Mouse (Mus musculus): ENCODE measurements at regions not wholly inside any gene's neighbourhood (a gene's known extent, or its start where the extent isn't known, plus 50 kb on each side); places are given as distances from the start of the nearest gene placed in this dataset.
A peak's percentile ranks its signal among the peaks of the same experiment; 100 is the strongest.

DNA sequence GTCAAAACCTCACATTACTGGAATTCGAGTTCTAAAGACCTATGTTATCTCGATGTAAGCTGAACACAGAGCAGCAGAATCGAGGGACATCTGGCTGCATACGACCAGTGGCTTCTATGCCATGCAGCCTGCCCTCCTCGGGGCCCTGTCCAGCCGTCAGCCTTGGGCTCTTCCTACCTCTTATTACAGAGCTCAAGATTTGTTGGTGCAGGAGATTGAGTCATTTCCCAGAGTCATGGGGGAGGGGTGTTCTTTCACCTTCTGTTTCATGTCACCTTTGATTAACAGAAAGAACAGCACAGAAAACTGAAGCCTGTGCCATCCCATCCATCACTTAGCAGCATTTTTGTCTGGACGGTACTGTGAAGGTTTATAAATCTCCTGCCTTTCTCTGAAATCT is 52.1 kb downstream of the Sst start:
- no peak overlapping the region for H3K27ac ChIP-seq
- no peaks in the 10 kb centered on the region for H3K27me3 ChIP-seq (ENCODE audit: control insufficient read depth, insufficient read depth, low read length)
- 57% methylated on average over 7 of the region's 7 CpGs for whole genome bisulfite sequencing
- peak; percentile 19; the same call in 1 of the 2 replicates for ATAC-seq (ENCODE audit: low FRiP score)
- no peak overlapping the region for H3K4me3 ChIP-seq (replicated peaks; ENCODE audit: low read length)
- no peaks in the 10 kb centered on the region for H3K36me3 ChIP-seq (replicated peaks; ENCODE audit: control insufficient read depth, insufficient read depth)
- no peak for DNase-seq (ENCODE audit: low spot score)
- no peak overlapping the region for H3K9ac ChIP-seq
- H3K4me1 ChIP-seq (replicated peaks; ENCODE audit: control insufficient read depth, insufficient read depth, low read length), result no peaks in the 10 kb centered on the region; the same call in 1 of the 2 replicates
- H3K4me2 ChIP-seq (replicated peaks), result no peak overlapping the region
- H3K9me3 ChIP-seq (ENCODE audit: control insufficient read depth, low read length), result no peaks in the 10 kb centered on the region

DNA sequence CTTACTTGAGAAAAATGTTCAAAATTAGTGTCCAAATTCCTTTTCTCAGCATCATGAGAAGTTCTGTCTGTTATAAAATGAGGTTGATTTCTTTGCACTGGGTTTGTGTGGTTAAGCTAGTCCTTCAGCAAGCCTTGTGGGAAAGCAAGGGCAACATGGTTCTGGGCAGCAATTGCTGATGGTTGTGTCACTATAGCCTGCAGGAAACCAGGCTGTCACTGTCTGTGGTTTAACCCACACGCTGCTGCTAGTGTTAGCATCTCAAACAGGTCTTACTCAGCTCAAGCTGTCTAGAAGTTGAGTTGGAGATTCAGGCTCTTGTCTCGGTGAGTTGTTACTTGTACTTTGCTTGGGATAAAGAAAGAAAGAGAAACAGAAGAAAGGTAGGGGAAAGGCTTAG is 52.6 kb downstream of the Sst start:
- Histone ChIP-seq H3K27ac (no peak overlapping the region), H3K4me3 (replicated peaks; ENCODE audit: low read length) (no peak overlapping the region), H3K4me2 (replicated peaks) (no peak overlapping the region), H3K27me3 (ENCODE audit: control insufficient read depth, insufficient read depth, low read length) (no peaks in the 10 kb centered on the region), H3K9me3 (ENCODE audit: control insufficient read depth, low read length) (no peaks in the 10 kb centered on the region), H3K36me3 (replicated peaks; ENCODE audit: control insufficient read depth, insufficient read depth) (no peaks in the 10 kb centered on the region), H3K9ac (no peak overlapping the region), H3K4me1 (replicated peaks; ENCODE audit: control insufficient read depth, insufficient read depth, low read length) (no peaks in the 10 kb centered on the region; the same call in 1 of the 2 replicates)
- WGBS, result 87% methylated on average over 2 of the region's 2 CpGs
- ATAC-seq (ENCODE audit: low FRiP score) (no peak), DNase-seq (ENCODE audit: low spot score) (no peak)

- Histone ChIP-seq H3K36me3 (replicated peaks; ENCODE audit: control insufficient read depth, insufficient read depth) (no peaks in the 10 kb centered on the region), H3K27ac (no peak overlapping the region), H3K27me3 (ENCODE audit: control insufficient read depth, insufficient read depth, low read length) (no peaks in the 10 kb centered on the region), H3K9ac (no peak overlapping the region), H3K4me3 (replicated peaks; ENCODE audit: low read length) (no peak overlapping the region), H3K4me1 (replicated peaks; ENCODE audit: control insufficient read depth, insufficient read depth, low read length) (no peaks in the 10 kb centered on the region; the same call in 1 of the 2 replicates), H3K9me3 (ENCODE audit: control insufficient read depth, low read length) (no peaks in the 10 kb centered on the region), H3K4me2 (replicated peaks) (no peak overlapping the region)
- DNase-seq (ENCODE audit: low spot score) (no peak), ATAC-seq (ENCODE audit: low FRiP score) (no peak)
- WGBS, result 80% methylated on average over 4 of the region's 4 CpGs
Observed at GRCm38 (mm10) chr16:23834991-23835390, 55.8 kb downstream of the Sst start.

GRCm38 (mm10) chr16:23833603-23834002 is 57.2 kb downstream of the Sst start:
- Histone ChIP-seq H3K27ac (no peak overlapping the region), H3K27me3 (ENCODE audit: control insufficient read depth, insufficient read depth, low read length) (no peaks in the 10 kb centered on the region), H3K4me1 (replicated peaks; ENCODE audit: control insufficient read depth, insufficient read depth, low read length) (no peaks in the 10 kb centered on the region; the same call in 1 of the 2 replicates), H3K4me2 (replicated peaks) (no peak overlapping the region), H3K4me3 (replicated peaks; ENCODE audit: low read length) (no peak overlapping the region), H3K36me3 (replicated peaks; ENCODE audit: control insufficient read depth, insufficient read depth) (no peaks in the 10 kb centered on the region), H3K9ac (no peak overlapping the region), H3K9me3 (ENCODE audit: control insufficient read depth, low read length) (no peaks in the 10 kb centered on the region)
- 49% methylated on average over 2 of the region's 2 CpGs for WGBS
- DNase-seq (ENCODE audit: low spot score) (no peak), ATAC-seq (ENCODE audit: low FRiP score) (peak; percentile 53; the same call in 1 of the 2 replicates)

DNA sequence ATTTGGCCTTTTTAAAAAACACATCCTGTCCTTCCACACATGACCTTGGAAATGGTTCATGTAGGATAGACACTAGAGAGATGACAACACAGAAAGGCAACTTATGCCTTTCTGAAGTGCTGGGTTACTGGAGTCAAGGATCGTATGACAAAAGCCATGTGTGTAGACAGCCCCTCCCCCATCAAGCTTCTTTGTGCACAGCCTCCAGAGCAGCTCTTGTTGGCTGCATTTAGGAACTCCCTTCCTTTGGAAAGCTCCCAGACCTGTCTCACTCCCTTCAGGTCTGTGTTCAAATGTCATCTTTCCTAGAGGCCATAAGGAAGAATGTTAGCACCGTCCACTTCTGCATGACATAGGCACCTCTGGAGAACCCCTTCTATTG is 57.7 kb downstream of the Sst start:
- Histone ChIP-seq H3K9me3 (ENCODE audit: control insufficient read depth, low read length) (no peaks in the 10 kb centered on the region), H3K4me3 (replicated peaks; ENCODE audit: low read length) (no peak overlapping the region), H3K27ac (0 out of 2 replicates have a peak overlapping the region, but pooled peaks have one; percentile 11), H3K9ac (no peak overlapping the region), H3K36me3 (replicated peaks; ENCODE audit: control insufficient read depth, insufficient read depth) (no peaks in the 10 kb centered on the region), H3K27me3 (ENCODE audit: control insufficient read depth, insufficient read depth, low read length) (no peaks in the 10 kb centered on the region), H3K4me2 (replicated peaks) (no peak overlapping the region), H3K4me1 (replicated peaks; ENCODE audit: control insufficient read depth, insufficient read depth, low read length) (no peaks in the 10 kb centered on the region; the same call in 1 of the 2 replicates)
- DNase-seq (ENCODE audit: low spot score) (no peak), ATAC-seq (ENCODE audit: low FRiP score) (peak; percentile 24; the same call in 1 of the 2 replicates)
- WGBS, result 60% methylated on average over 2 of the region's 2 CpGs

GRCm38 (mm10) chr16:23832393-23833041 is 58.2 kb downstream of the Sst start:
- Histone ChIP-seq H3K36me3 (replicated peaks; ENCODE audit: control insufficient read depth, insufficient read depth) (no peaks in the 10 kb centered on the region), H3K9ac (no peak overlapping the region), H3K4me2 (replicated peaks) (no peak overlapping the region), H3K9me3 (ENCODE audit: control insufficient read depth, low read length) (no peaks in the 10 kb centered on the region), H3K4me1 (replicated peaks; ENCODE audit: control insufficient read depth, insufficient read depth, low read length) (no peaks in the 10 kb centered on the region), H3K27me3 (ENCODE audit: control insufficient read depth, insufficient read depth, low read length) (no peaks in the 10 kb centered on the region), H3K4me3 (replicated peaks; ENCODE audit: low read length) (no peak overlapping the region), H3K27ac (0 out of 2 replicates have a peak overlapping the region, but pooled peaks have one; percentile 11)
- ATAC-seq (ENCODE audit: low FRiP score) (peak; percentile 29; the same call in 1 of the 2 replicates), DNase-seq (ENCODE audit: low spot score) (no peak)
- WGBS, result 47% methylated on average over 9 of the region's 9 CpGs

- WGBS, result 61% methylated on average over 5 of the region's 5 CpGs
- no peaks in the 10 kb centered on the region for H3K36me3 ChIP-seq (replicated peaks; ENCODE audit: control insufficient read depth, insufficient read depth)
- H3K9ac ChIP-seq, result no peak overlapping the region
- no peak overlapping the region for H3K27ac ChIP-seq
- DNase-seq (ENCODE audit: low spot score), result no peak
- no peaks in the 10 kb centered on the region for H3K27me3 ChIP-seq (ENCODE audit: control insufficient read depth, insufficient read depth, low read length)
- no peak overlapping the region for H3K4me2 ChIP-seq (replicated peaks)
- no peak; the same call in 1 of the 2 replicates for ATAC-seq (ENCODE audit: low FRiP score)
- H3K4me1 ChIP-seq (replicated peaks; ENCODE audit: control insufficient read depth, insufficient read depth, low read length), result peaks cover 4% of the 10 kb centered on the region; the same call in 1 of the 2 replicates
- H3K4me3 ChIP-seq (replicated peaks; ENCODE audit: low read length), result no peak overlapping the region
- H3K9me3 ChIP-seq (ENCODE audit: control insufficient read depth, low read length), result no peaks in the 10 kb centered on the region
Observed at GRCm38 (mm10) chr16:23825662-23826061, 65.1 kb downstream of the Sst start.

DNA sequence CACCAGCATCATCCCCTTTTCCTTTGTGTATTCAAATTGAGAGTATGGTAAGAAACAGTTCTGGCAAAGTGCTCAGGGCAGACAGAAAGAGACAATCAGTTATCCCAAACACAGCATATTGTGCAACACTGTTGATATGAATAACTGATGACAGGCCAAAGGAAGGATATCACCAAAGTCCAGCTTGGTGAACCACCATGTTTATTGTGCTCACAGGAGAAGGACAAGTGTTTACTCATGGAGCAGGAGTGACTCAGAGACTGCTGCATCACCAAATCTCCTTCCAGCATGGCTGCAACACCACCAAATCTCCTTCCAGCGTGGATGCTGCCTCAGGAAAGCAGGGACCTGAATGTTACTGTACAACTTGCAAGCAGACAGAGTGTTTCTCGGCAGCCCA is 105.5 kb downstream of the Sst start:
- H3K27me3 ChIP-seq (ENCODE audit: control insufficient read depth, insufficient read depth, low read length), result no peaks in the 10 kb centered on the region

GRCm38 (mm10) chr16:23784021-23784897 is 106.5 kb downstream of the Sst start:
- H3K27me3 ChIP-seq (ENCODE audit: control insufficient read depth, insufficient read depth, low read length), result no peaks in the 10 kb centered on the region
- DNase-seq (ENCODE audit: low spot score) (no peak), ATAC-seq (ENCODE audit: low FRiP score) (no peak)
- no peaks in the 10 kb centered on the region for H3K9me3 ChIP-seq (ENCODE audit: control insufficient read depth, low read length)
- H3K4me3 ChIP-seq (replicated peaks; ENCODE audit: low read length), result no peak overlapping the region
- no peak overlapping the region for H3K9ac ChIP-seq
- no peak overlapping the region for H3K4me2 ChIP-seq (replicated peaks)
- H3K36me3 ChIP-seq (replicated peaks; ENCODE audit: control insufficient read depth, insufficient read depth), result no peaks in the 10 kb centered on the region
- no peaks in the 10 kb centered on the region for H3K4me1 ChIP-seq (replicated peaks; ENCODE audit: control insufficient read depth, insufficient read depth, low read length)
- 70% methylated on average over 6 of the region's 6 CpGs for WGBS
- no peak overlapping the region for H3K27ac ChIP-seq

More for the DNA sequence above, 105.5 kb downstream of the Sst start:
- WGBS, result 86% methylated on average over 2 of the region's 2 CpGs
- Histone ChIP-seq H3K36me3 (replicated peaks; ENCODE audit: control insufficient read depth, insufficient read depth) (no peaks in the 10 kb centered on the region), H3K4me1 (replicated peaks; ENCODE audit: control insufficient read depth, insufficient read depth, low read length) (no peaks in the 10 kb centered on the region), H3K4me2 (replicated peaks) (no peak overlapping the region), H3K9ac (no peak overlapping the region), H3K27ac (no peak overlapping the region), H3K9me3 (ENCODE audit: control insufficient read depth, low read length) (no peaks in the 10 kb centered on the region), H3K4me3 (replicated peaks; ENCODE audit: low read length) (no peak overlapping the region)
- DNase-seq (ENCODE audit: low spot score) (no peak), ATAC-seq (ENCODE audit: low FRiP score) (no peak)

All from hindbrain, embryonic 14.5 days (tissue).